Mouse (Mus musculus) lung, postnatal 14 days (tissue): ENCODE measurements around the gene Pdss2.
A peak's percentile ranks its signal among the peaks of the same experiment; 100 is the strongest.
"Not testable (repeated sequence)": the region's sequence is repeated elsewhere in the genome, so short reads cannot be mapped to it uniquely, and the experiment has no call there.

Experiments
- DNase-seq: peaks from one replicate; pipeline ENCODE4 v3.0.0; 2021

Pdss2 gene

DNA sequence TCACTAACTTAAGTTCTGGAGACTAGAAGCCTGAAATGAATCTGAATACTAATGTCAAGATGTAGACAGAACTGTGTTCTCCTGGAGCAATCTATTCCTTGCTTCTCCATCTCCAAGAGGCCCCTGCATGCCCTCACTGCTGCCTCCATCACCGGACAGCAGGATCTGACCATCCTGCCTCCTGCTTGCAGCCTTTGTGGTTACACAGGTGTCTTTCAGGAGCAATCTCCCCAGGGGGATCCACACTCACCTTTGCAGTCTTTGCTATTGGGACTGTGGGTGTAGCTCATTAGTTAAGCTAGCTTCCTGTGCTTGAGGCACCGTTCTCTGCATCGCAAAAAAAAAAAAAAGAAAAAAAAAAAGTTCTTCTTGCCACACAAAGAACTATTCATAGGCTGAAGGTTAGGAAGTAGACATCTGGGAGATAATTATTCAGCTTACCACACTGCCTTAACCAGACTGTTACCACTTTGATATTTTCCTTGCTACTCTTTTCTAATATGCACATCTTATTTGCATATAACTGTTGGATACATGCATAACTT is 23.0 kb downstream of the Pdss2 start:
- DNase-seq: no peak

DNA sequence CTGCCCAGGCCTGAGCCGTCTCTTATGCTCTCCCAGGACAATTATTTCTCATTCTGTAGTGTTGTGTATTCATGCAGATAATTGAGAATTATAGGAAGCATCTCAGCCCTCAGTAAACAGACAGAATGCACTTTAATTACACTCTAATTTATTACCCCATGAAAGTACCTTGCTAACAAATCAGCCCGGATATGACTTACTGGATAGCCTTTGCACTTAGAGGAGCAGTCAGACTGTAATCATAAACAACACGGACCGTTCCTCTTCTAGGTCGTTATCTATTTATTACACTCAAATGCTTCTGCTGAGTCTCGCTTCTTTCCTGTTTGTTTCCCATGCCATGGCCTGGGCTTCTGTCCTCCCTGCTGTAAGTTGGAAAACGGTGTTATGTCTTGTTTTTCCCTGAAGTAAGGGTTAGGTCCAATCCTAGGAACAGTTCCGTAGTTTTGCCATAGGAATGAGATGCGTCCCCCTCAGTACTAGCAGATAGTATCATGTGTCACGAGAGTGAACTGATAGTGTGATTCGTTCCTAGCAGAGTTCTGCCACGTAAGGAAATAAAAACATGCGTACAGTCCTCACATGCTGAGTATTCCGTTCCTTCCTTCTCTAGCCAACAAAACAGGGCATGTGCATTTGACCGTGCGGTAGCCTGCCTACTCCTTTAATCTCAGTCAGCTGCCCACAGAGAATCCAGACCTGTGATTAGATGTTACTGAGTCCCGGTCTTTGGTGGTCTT is 24.3 kb downstream of the Pdss2 start:
- no peak for DNase-seq

DNA sequence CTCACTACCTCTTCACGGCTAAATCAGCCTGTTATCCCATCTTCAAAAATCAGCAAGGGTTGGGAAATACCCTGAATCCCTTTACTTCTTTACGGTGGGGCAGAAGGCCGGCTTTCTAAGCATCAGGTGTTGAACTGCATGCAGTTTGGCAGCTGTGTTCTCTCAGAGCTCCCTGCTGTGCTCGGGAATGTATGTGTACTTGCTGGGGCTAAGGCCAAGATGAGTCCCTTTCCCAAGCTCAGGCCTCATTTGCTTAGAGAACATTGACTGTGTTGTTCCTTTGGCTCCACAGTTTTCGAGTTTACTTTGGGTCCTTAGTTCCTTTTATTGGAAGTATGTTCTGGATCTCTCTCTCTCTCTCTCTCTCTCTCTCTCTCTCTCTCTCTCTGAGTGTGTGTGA is 26.7 kb downstream of the Pdss2 start:
- DNase-seq: no peak

DNA sequence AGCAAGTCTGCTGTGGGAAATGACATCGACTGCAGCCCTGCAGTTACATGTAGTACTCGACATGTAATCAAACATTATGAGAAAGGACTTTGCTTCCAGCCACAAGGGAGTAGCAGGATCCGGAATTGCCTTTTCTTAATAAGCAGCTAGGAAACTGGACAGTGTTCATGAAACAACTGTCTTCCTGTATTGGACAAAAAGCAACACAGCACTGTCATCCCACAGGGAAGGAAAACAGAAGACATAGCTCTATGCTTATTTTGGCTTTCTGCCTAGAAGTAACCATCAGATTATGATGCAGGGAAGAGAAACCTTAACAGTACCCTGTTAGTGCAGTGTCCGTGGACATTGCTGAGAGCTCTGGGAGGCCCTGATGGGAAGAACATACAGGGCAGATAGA is 31.0 kb downstream of the Pdss2 start:
- no peak for DNase-seq

DNA sequence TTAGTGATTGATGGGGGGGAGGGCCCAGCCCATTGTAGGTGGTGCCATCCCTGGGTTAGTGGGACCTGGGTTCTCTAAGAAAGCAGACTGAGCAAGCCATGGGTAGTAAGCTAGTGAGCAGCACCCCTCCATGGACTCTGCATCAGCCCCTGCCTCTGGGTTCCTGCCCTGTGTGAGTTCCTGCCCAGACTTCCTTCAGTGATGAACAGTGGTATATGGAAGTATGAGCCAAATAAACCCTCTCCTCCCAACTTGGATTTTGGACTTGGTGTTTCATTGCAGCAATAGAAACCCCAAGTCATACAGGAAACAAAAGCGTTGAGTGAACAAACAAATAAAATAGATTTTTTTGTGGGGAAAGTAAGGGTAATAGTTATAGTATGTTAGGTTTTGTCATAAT is 35.7 kb downstream of the Pdss2 start:
- DNase-seq: not testable (repeated sequence)

DNA sequence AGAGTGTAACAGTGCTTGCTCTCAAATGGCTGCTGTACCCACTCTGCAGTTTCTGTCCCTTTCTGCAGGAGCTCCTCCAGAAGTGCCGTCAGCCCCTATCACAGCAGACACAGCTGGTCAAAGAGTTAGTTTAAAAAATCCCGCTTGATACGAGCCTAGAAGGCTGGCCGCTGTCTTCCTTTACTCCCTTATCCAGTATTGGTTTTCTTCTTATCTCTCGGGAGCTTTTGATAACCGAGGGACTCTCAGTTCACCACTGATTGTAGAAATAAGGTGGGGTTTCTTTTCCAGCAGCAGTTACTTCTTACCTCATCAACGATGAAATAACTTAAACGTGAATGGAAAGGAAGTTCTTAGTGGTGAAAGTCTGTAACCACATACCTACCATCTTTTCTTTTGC is 36.2 kb downstream of the Pdss2 start:
- DNase-seq: not testable (repeated sequence)

DNA sequence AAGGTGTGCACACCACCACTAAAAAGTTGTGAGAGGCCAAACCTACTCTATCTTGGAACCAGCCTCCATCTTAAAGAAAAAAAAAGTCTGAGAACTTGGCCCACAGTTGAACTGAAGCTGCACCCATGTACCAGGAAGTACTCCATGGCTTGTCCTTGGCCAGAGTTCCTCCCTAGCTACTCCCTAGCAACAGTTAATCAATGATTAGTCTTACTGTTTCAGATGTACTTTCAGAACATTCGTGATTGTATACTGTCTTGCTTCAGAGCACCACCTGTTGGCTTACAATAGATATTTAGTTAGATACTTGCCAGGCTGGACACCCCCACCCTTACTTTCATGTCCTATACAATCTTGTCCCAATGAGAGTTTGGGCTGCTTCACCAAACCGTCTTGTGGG is 50.0 kb downstream of the Pdss2 start:
- DNase-seq: no peak

DNA sequence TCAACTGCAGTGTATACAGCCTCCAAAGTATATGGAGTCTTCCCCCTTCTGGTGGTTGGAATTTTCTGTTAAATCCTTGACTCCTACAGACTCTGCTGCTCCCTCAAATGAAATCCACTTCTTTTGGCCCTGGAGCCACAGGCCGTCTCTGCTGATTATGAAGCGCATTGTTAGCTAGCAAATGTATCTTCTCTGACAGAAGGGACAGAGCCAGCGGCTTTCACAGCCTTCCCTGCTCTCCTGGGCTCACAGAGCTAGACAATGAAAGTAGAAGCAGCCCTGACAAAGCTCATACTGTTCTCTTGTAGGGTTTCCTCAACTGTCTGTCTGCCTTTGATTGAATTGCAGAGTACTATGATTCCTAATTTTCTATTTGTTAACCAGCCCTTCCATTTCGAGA is 51.1 kb downstream of the Pdss2 start:
- no peak for DNase-seq

DNA sequence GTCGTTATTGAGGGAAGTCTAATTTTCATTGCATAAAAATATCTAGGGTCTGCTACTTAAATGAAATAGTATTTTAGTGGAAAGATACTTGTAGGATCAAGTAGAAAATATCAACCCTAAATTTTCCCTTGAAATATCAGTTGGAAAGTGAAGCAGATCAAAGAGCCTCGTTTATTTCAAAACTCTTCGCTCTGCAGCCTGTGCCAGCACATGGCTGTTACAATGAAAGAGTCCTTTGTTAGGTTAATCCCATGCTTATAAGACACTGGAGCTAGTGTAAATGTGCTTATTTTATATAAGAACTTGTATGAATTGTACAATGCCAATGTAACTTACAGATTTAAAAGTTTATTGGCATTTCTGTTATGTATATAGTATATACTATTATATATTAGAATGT is 51.8 kb downstream of the Pdss2 start:
- DNase-seq: no peak

DNA sequence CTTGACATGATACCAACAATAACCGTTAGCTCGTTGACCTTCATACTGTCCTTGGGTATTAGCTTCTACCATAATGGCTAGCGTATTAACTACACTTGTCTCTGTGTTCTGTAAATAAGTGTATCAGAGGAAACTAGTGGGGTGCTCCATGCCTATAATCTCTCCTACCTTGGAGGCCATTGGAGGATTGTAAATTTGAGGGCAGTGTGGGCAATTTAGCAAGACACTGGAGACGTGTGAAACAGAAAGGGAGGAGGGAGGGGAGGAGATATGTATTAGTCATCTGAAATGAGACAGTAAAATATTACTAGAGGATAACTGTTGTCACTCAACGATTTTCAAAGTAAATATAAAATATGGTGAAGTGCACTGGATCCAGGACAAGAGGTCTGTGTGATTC is 54.2 kb downstream of the Pdss2 start:
- DNase-seq: no peak

DNA sequence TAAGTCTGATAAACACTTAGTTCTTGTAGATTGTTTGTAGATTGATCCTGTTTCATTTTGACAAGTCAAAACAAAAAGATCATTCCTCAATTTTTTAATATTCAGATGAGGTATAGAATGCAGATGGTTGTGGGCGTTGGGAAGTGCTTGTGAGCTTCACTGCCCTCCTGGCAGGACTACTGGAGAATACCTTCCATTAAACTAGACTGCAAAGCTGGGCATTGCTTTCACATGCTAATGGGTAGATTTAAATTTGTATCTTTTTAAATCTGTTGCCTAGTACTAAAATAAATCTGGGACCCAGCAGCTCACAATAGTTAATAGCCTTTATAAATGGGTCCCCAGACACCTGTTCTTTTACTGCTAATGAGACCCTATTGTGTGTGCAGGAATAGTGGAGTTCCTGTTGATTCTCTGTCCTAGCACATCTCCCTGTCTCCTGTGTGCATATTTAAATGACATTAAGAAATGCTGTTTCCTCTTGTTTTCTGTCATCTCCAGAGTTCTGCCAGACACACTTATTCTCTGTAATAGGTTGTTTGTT is 54.9 kb downstream of the Pdss2 start:
- no peak for DNase-seq

DNA sequence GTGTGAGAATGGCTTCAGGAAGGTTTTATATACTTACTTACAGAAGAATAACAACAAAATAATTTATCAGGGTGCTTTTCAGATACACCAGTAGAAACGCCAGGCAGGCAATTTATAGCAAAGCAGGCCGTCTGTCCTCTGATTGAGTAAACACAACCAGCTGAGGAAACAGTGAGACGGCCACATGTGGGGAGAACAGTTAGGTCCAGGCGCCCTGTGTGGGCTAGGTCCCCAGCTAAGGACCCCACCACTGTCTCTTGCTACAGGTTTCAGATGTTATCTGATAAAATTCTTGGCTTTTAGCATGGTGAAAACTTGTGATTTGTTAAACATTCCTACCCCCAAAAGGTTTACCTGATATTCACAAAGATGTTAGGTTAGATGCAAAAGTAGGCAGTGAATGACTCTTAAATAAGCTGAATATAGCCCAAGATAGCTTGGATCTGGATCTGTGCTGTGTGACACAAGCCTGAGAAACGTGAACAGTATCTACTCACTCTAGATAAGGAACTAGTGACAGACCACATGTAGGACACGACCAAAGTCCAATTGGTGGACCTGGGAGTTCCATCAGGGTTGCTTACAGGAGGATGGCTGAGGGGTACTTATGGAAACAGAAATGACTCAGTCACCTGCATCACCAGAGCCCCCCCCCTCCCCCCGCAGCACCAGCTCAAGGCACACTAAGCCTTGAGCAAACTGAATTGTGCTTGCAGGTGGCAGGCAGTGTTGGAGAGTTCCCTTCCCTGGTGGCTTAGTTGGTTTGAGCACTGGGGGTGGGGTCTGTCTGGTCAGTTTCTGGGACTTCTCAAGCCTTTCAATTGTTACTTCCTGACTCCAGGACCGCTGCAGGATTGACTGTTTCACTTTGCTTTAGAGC is 56.2 kb downstream of the Pdss2 start:
- DNase-seq: no peak

DNA sequence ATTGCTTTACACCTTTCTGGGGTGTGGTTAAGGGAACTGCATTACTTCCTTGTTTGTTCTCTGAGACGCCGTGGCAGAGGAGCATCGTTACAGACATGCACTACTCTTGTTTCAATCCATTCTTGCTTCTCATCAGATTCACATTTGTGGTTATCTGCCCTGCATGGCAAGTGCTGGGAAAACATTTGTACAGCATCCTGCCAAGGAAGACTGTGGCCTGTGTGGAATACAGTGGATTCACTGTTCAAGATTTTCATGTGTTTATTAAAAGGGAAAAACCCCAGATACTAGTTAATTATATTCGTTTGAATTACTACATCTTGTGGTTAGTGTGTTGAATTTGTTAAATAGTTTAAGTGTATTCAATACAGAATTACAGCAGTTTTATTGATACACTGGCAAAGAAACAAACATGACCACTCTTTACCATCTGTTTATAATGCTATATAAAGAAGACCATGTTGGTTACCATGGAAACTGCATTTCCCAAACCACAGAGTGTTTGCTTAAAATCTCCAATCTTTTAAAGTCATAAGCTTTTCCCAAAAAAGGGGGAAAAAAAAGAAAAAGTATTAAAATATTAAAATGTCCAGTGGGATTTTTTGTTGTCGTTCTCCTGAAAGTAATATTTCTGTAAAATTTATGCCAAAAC is 58.5 kb downstream of the Pdss2 start:
- DNase-seq: no peak

DNA sequence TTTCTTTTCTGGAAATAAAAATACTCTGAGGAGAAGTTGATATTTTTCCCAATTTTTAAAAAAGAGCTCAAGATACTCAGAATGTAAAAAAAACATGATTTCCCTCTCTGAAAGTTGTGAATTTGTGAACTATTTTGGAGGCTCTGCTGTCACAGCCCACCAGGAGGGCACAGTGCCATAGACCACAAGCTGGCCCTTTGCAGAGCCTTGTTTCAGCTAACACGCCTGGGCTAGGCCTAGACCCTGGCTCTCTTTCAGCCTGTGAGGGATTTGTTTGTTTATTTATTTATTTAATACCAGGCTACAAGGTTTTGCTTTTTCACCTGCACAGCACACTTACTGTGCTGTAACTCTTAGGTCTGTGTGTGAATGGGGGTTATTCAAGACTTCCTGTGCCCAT is 64.3 kb downstream of the Pdss2 start:
- no peak for DNase-seq

DNA sequence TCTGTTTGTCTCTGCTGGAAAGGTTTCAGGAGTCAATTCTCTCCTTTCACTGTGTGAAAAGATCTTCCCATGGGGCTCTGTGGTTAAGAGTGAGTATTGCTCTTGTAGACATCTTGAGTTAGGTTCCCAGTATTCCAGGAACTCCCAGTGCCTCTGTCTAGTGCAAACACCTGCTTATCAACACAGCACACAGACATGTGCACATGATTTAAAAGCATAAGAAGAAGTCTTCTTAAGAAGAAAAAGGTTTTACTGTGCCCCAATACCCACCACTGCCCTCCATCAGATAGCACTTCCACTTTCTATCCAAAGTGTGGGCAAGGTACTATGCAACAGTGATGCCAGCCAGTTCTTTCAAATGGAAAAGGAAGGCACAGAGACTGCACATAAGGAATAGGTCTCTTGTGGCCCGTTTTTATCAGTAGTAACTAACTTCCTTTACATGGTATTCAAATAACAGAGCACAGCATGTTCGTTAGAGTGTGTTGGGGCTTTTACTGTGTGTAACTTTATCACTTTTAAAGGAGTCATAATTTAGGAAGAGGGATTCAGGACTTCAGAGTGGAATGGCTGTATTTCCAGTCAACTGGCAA is 69.4 kb downstream of the Pdss2 start:
- no peak for DNase-seq

DNA sequence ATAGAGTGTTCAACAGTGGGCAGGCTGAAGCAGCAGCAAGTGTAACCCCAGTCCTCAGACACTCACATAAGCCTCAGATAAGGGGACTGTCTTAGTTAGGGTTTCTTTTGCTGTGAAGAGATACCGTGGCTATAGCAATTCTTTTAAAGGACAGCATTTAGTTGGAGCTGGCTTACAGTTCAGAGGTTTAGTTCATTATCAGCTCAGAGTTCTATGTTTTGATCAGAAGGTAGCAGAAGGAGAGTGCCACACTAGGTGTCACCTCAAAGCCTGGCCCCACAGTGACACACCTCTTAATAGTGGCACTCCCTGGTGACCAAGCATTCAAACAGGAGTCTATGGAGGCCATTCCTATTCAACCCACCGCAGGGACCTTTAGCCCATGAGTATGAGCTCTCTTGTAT is 70.0 kb downstream of the Pdss2 start:
- DNase-seq: no peak

DNA sequence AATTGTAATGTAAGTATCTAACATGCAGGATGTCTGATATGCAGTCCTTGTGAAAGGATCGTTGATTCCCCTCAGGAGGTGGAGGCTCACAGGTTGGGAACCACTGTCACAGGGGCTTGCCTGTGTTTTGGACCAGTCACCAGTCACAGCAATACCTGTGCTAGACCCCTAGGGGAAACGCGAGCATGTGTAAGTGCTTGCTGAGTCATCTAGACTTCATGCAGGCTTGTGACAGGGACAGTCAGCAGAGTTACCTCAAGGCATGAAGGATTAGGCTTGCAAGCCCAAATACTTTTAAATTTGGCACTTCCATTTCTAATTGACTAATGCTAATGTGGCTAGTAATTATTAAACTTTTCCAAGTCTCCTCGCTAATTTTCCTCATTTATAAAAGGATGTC is 71.2 kb downstream of the Pdss2 start:
- DNase-seq: no peak

DNA sequence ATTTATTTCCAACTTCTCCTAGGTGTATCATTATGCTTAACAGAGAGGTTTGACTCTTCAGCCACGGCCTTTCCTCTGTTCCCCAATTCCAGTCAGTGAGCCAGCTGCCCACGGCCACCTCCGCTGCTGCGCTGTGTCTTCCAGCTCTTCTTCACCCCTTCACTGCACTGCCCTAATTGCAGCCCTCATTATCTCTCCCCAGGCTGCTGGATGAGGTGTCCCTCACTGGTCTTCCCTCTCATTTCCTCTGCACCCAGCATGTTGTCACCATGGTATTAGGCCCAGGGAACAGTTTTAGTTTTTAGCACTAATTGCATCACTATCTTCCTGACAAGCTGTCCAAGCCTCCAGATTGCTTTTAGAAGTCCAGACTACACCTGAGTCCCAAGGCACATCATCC is 73.0 kb downstream of the Pdss2 start:
- DNase-seq: no peak

DNA sequence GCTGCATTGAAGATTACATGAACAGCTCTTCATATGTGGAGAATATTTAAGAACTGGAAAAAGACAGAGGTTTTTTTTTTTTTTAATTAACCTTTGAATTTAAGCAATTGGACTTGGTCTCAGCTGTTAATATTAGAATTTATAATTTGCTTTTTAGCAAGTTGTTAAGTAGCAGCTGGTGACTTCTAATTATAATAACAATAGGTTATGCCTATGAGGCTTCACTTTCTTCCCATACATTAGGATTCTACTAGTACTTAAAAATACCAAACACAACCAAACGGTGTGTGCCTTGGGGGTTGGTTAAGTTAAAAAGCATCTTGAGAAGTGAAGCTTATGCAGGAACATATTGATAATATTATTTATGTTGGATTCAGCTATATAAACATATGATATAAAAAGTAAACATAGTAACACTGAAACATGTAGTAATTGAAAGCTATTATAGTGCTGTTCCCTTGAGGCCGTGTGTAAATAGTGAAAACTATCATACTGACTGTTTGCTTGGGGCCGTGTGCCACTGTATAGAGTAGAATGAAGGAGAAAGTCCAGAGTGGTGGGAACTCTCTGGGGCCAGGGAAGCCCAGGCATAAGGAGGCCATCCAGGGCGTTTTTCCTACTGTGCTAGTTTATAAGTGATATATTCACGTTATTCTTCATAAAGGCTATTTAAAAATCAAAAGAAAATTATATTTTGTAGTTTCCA is 87.0 kb downstream of the Pdss2 start:
- DNase-seq: no peak

DNA sequence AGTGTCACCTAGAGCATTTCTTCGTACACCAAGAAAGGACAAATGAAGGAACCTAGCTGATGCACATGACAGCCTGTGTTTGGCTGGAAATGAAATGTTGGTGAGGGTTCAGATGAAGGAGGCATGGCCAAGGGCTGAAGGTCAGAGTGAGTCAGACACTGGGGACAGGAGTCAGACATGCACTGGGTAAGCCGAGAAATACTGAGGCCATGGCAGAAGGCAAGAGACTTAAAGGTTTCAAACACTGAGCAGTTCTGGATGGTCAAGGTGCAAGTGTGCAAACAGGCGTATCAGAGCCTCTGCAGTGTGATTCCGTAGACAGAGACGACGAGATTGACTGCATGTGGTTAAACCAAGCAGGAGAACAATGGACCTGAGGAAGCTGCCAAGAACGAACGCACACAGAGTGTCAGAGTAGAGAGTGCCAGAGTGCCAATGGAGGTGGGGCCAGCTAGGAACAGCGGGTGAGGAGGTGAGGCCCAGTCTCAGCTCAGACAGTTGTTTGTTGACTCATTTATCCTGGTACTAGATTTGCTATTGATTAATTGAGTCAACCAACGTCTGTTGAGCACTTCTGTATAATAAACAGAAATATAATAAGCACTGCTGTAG is 89.6 kb downstream of the Pdss2 start:
- DNase-seq: peak; percentile 7

DNA sequence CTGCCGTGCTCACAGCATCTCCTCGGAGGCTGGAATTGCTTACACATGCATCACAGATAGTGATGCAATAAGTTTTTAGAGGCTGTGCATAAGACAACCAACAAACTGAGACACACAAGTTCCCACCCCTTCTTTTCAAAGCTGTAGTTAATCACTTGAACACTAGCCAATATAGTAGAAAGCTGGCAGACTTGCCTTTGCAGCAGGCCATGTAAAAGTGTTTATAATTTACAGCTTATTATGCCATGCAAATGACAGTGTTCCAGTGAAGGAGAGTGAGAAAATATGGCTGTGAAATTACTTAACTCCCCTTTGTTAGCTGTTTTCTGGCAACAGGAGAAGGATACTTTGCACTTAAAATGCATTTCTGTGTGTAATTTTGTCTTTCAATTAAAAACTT is 90.9 kb downstream of the Pdss2 start:
- DNase-seq: no peak
